Mouse (Mus musculus): ENCODE data around the gene Hdac8. TPM values are rescaled to one million over a fixed set of nuclear protein-coding genes. Genes with fewer than 3 reads are reported as not detected.

Hdac8 gene
- polyA plus RNA-seq, 1 experiment from 2014 or later = 4.5 TPM

Small RNA genes within 50 kb of the gene (microRNA-seq; reads per million reads assigned to microRNA genes)
- gene Gm26318 = not detected

Other genes starting within 250 kb of the Hdac8 start
- gene Phka1, start 138.9 kb upstream of the Hdac8 start, polyA plus RNA-seq (2014; fragmentation: Nextera tagmentation; extraction: Ambion mirVana) = 11.2 and 12.3 TPM in 2 replicates
- gene Gm3880, start 181.6 kb upstream of the Hdac8 start, polyA plus RNA-seq (2014; fragmentation: Nextera tagmentation; extraction: Ambion mirVana) = not detected in 2 replicates
- not detected in 2 replicates for gene Gm9112, start 202.3 kb upstream of the Hdac8 start, polyA plus RNA-seq (2014; fragmentation: Nextera tagmentation; extraction: Ambion mirVana)
- not detected in 2 replicates for gene Dmrtc1b, start 202.5 kb upstream of the Hdac8 start, polyA plus RNA-seq (2014; fragmentation: Nextera tagmentation; extraction: Ambion mirVana)